Mouse (Mus musculus): ENCODE measurements around the gene 0610009B22Rik. TPM values are rescaled to one million over a fixed set of nuclear protein-coding genes. Genes with fewer than 3 reads are reported as not detected.
"Not testable (repeated sequence)": the region's sequence is repeated elsewhere in the genome, so short reads cannot be mapped to it uniquely, and the experiment has no call there.

0610009B22Rik gene
- total and polyA plus RNA-seq, 2 experiments = 17.7 to 30.5 TPM

GRCm38 (mm10) chr11:51671376-51671775 lies 17.3 kb downstream of the 0610009B22Rik start:
- TF ChIP-seq CTCF (IDR thresholded peaks at IDR 0.05; ENCODE audit: low read depth, low read length) = no peak
- no peak for TF ChIP-seq POLR2A (IDR thresholded peaks at IDR 0.05; ENCODE audit: extremely low read depth, insufficient read depth, low read length)
- no peaks in the 10 kb centered on the region for H3K4me1 ChIP-seq (ENCODE audit: control insufficient read depth, insufficient read depth, low read length)
- WGBS = 88% methylated on average over 2 of the region's 2 CpGs
- H3K27me3 ChIP-seq (ENCODE audit: control insufficient read depth, insufficient read depth, low read length) = no peaks in the 10 kb centered on the region
- H3K79me2 ChIP-seq (ENCODE audit: control insufficient read depth, insufficient read depth, low read length) = no peaks in the 10 kb centered on the region
- no peaks in the 10 kb centered on the region for H3K36me3 ChIP-seq (ENCODE audit: control insufficient read depth, insufficient read depth, low read length)
- DNase-seq (ENCODE audit: extremely low read depth, low read depth, low spot score) = no peak
- no peak overlapping the region for H3K9ac ChIP-seq (ENCODE audit: low read depth, low read length)
- H3K4me3 ChIP-seq (ENCODE audit: insufficient read depth, low read depth, low read length) = no peak overlapping the region
- no peak overlapping the region for H3K27ac ChIP-seq (replicated peaks; ENCODE audit: insufficient read depth, low read depth, low read length)

GRCm38 (mm10) chr11:51670846-51671245 lies 17.8 kb downstream of the 0610009B22Rik start:
- no peaks in the 10 kb centered on the region for H3K4me1 ChIP-seq (ENCODE audit: control insufficient read depth, insufficient read depth, low read length)
- H3K27me3 ChIP-seq (ENCODE audit: control insufficient read depth, insufficient read depth, low read length) = no peaks in the 10 kb centered on the region
- H3K79me2 ChIP-seq (ENCODE audit: control insufficient read depth, insufficient read depth, low read length) = no peaks in the 10 kb centered on the region
- H3K9ac ChIP-seq (ENCODE audit: low read depth, low read length) = no peak overlapping the region
- no peak overlapping the region for H3K27ac ChIP-seq (replicated peaks; ENCODE audit: insufficient read depth, low read depth, low read length)
- WGBS = 66% methylated on average over 7 of the region's 7 CpGs
- H3K4me3 ChIP-seq (ENCODE audit: insufficient read depth, low read depth, low read length) = no peak overlapping the region
- peak; percentile 26 for DNase-seq (ENCODE audit: extremely low read depth, low read depth, low spot score)
- H3K36me3 ChIP-seq (ENCODE audit: control insufficient read depth, insufficient read depth, low read length) = no peaks in the 10 kb centered on the region
- TF ChIP-seq CTCF (IDR thresholded peaks at IDR 0.05; ENCODE audit: low read depth, low read length) (no peak), POLR2A (IDR thresholded peaks at IDR 0.05; ENCODE audit: extremely low read depth, insufficient read depth, low read length) (no peak)

DNA sequence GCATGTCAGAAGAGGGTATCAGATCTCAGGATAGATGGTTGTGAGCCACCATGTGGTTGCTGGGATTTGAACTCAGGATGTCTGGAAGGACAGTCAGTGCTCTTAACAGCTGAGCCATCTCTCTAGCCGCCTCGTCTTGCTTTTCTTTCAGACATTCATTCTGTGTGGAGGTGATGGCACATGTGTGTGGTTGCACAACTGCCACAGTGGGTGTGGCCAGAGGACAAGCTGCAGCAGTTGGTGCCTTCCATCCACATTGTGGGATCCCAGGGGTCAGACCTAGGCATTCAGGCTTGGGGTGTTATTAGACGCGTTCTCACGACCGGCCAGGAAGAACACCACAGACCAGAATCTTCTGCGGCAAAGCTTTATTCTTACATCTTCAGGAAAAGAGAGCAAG lies 23.9 kb downstream of the 0610009B22Rik start:
- not testable (repeated sequence) for H3K27ac ChIP-seq (replicated peaks; ENCODE audit: insufficient read depth, low read depth, low read length); H3K9ac ChIP-seq (ENCODE audit: low read depth, low read length); H3K4me3 ChIP-seq (ENCODE audit: insufficient read depth, low read depth, low read length); DNase-seq (ENCODE audit: extremely low read depth, low read depth, low spot score); H3K27me3 ChIP-seq (ENCODE audit: control insufficient read depth, insufficient read depth, low read length); H3K36me3 ChIP-seq (ENCODE audit: control insufficient read depth, insufficient read depth, low read length); H3K79me2 ChIP-seq (ENCODE audit: control insufficient read depth, insufficient read depth, low read length); H3K4me1 ChIP-seq (ENCODE audit: control insufficient read depth, insufficient read depth, low read length)
- 91% methylated on average over 7 of the region's 7 CpGs for WGBS

DNA sequence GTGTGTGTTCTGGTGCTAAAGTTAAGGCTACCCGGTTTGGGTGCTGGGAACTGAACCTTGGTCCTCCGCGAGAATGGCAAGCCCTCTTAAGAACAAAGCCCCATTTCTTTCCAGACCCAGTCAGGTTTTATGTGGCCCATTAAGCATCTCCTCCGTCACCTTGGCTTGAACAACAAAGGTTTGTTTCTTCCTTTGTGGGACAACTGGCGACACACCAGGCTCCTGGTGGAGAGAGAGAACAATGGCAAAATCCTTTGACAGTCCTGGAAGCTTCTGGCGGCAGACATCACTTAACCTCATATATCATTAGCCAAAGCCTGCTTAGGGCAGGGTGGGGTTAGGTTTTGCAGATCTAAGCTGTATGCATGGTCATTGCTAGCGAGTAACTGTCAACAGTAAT lies 26.0 kb downstream of the 0610009B22Rik start:
- no peak overlapping the region for H3K27ac ChIP-seq (replicated peaks; ENCODE audit: insufficient read depth, low read depth, low read length)
- WGBS = 93% methylated on average over 7 of the region's 7 CpGs
- DNase-seq (ENCODE audit: extremely low read depth, low read depth, low spot score) = no peak
- TF ChIP-seq POLR2A (IDR thresholded peaks at IDR 0.05; ENCODE audit: extremely low read depth, insufficient read depth, low read length) (no peak), CTCF (IDR thresholded peaks at IDR 0.05; ENCODE audit: low read depth, low read length) (no peak)
- H3K4me1 ChIP-seq (ENCODE audit: control insufficient read depth, insufficient read depth, low read length) = peaks cover 9% of the 10 kb centered on the region
- no peaks in the 10 kb centered on the region for H3K36me3 ChIP-seq (ENCODE audit: control insufficient read depth, insufficient read depth, low read length)
- H3K27me3 ChIP-seq (ENCODE audit: control insufficient read depth, insufficient read depth, low read length) = no peaks in the 10 kb centered on the region
- H3K79me2 ChIP-seq (ENCODE audit: control insufficient read depth, insufficient read depth, low read length) = no peaks in the 10 kb centered on the region
- no peak overlapping the region for H3K4me3 ChIP-seq (ENCODE audit: insufficient read depth, low read depth, low read length)
- no peak overlapping the region for H3K9ac ChIP-seq (ENCODE audit: low read depth, low read length)

GRCm38 (mm10) chr11:51661867-51662365 lies 26.8 kb downstream of the 0610009B22Rik start:
- no peak for DNase-seq (ENCODE audit: extremely low read depth, low read depth, low spot score)
- WGBS = 94% methylated on average over 16 of the region's 16 CpGs
- no peak overlapping the region for H3K4me3 ChIP-seq (ENCODE audit: insufficient read depth, low read depth, low read length)
- no peak overlapping the region for H3K27ac ChIP-seq (replicated peaks; ENCODE audit: insufficient read depth, low read depth, low read length)
- TF ChIP-seq CTCF (IDR thresholded peaks at IDR 0.05; ENCODE audit: low read depth, low read length) (no peak), POLR2A (IDR thresholded peaks at IDR 0.05; ENCODE audit: extremely low read depth, insufficient read depth, low read length) (no peak)
- H3K79me2 ChIP-seq (ENCODE audit: control insufficient read depth, insufficient read depth, low read length) = no peaks in the 10 kb centered on the region
- no peak overlapping the region for H3K9ac ChIP-seq (ENCODE audit: low read depth, low read length)
- peaks cover 13% of the 10 kb centered on the region for H3K4me1 ChIP-seq (ENCODE audit: control insufficient read depth, insufficient read depth, low read length)
- no peaks in the 10 kb centered on the region for H3K27me3 ChIP-seq (ENCODE audit: control insufficient read depth, insufficient read depth, low read length)
- no peaks in the 10 kb centered on the region for H3K36me3 ChIP-seq (ENCODE audit: control insufficient read depth, insufficient read depth, low read length)

GRCm38 (mm10) chr11:51658705-51659104 lies 30.0 kb downstream of the 0610009B22Rik start:
- DNase-seq (ENCODE audit: extremely low read depth, low read depth, low spot score) = peak; percentile 96
- Histone ChIP-seq H3K9ac (ENCODE audit: low read depth, low read length) (peak overlapping the region; percentile 12; the same call in 1 of the 2 replicates), H3K4me1 (ENCODE audit: control insufficient read depth, insufficient read depth, low read length) (peaks cover 35% of the 10 kb centered on the region), H3K27me3 (ENCODE audit: control insufficient read depth, insufficient read depth, low read length) (no peaks in the 10 kb centered on the region), H3K79me2 (ENCODE audit: control insufficient read depth, insufficient read depth, low read length) (no peaks in the 10 kb centered on the region), H3K36me3 (ENCODE audit: control insufficient read depth, insufficient read depth, low read length) (no peaks in the 10 kb centered on the region), H3K4me3 (ENCODE audit: insufficient read depth, low read depth, low read length) (no peak overlapping the region), H3K27ac (replicated peaks; ENCODE audit: insufficient read depth, low read depth, low read length) (peak overlapping the region; percentile 87)
- WGBS = 21% methylated on average over 6 of the region's 6 CpGs
- TF ChIP-seq CTCF (IDR thresholded peaks at IDR 0.05; ENCODE audit: low read depth, low read length) (no peak), POLR2A (IDR thresholded peaks at IDR 0.05; ENCODE audit: extremely low read depth, insufficient read depth, low read length) (no peak)

Data from liver, adult 2 months (tissue).